In genomic region chr4:44518923-44519322, GRCm38 (mm10) we compare ENCODE assay signal across 10 mouse cellular contexts.
DNase-seq lines count a peak whose midpoint lies in the region; ATAC-seq lines count a peak whose summit lies in the region.
"Had no signal": no experiment of that assay in that cellular context is flagged by ENCODE, and none has a peak within 500 bp of the region (broad histone marks: within the 10 kb centered on the region; RNA-seq: fewer than 3 reads in every experiment).

No protein-coding gene starts in this region.

- H3K36me3 ChIP-seq in forebrain, embryonic 15.5 days, result no peaks in the 10 kb centered on the region
- no peaks in the 10 kb centered on the region for H3K36me3 ChIP-seq in midbrain, embryonic 11.5 days (ENCODE audit: control insufficient read depth, insufficient read depth, low read length)

- H3K4me2 ChIP-seq in forebrain, embryonic 15.5 days (replicated peaks), result no peak overlapping the region
- no peak overlapping the region for H3K4me2 ChIP-seq in midbrain, embryonic 11.5 days

- H3K4me1 ChIP-seq in forebrain, embryonic 15.5 days, result peaks cover 8% of the 10 kb centered on the region; the same call in 1 of the 2 replicates
- H3K4me1 ChIP-seq in midbrain, embryonic 11.5 days (ENCODE audit: control insufficient read depth, insufficient read depth, low read length), result no peaks in the 10 kb centered on the region

- no peak overlapping the region for H3K4me3 ChIP-seq in forebrain, embryonic 15.5 days
- no peak overlapping the region for H3K4me3 ChIP-seq in midbrain, embryonic 11.5 days (ENCODE audit: low read depth, low read length)

- 5% methylated on average over 11 of the region's 11 CpGs for WGBS in forebrain, embryonic 15.5 days
- 50% methylated on average over 11 of the region's 11 CpGs for WGBS in midbrain, embryonic 11.5 days

- no peak for ATAC-seq in cerebellum, adult (ENCODE audit: insufficient number of reproducible peaks, low FRiP score, low TSS enrichment)
- peak; percentile 71 for ATAC-seq in forebrain, embryonic 15.5 days (replicated peaks)
- peak; percentile 11; the same call in 1 of the 2 replicates for ATAC-seq in midbrain, embryonic 11.5 days (ENCODE audit: low FRiP score)
- ATAC-seq in activated CD4-positive, CD25-positive, alpha-beta regulatory T cell, adult 4 months, result no peak

- DNase-seq in cerebellum, adult 11-12 months, result peak; percentile 9
- DNase-seq in Muller cell, postnatal 12 days (ENCODE audit: inconsistent ontology term), result peak; percentile 86
- DNase-seq in midbrain, embryonic 11.5 days (ENCODE audit: low spot score, missing footprints), result no peak
- no peak for DNase-seq in adrenal gland, postnatal 14 days
- no peak for DNase-seq in kidney, postnatal 25 days
- DNase-seq: adrenal gland, postnatal 10 days; gastrocnemius, postnatal 10 days had no signal

- no peak overlapping the region for H3K27ac ChIP-seq in forebrain, embryonic 15.5 days (replicated peaks)
- H3K27ac ChIP-seq in midbrain, embryonic 11.5 days (ENCODE audit: low read depth, low read length), result no peak overlapping the region

- H3K9ac ChIP-seq in forebrain, embryonic 15.5 days (replicated peaks), result no peak overlapping the region
- H3K9ac ChIP-seq in midbrain, embryonic 11.5 days (ENCODE audit: low read length), result no peak overlapping the region

- H3K9me3 ChIP-seq in forebrain, embryonic 15.5 days, result no peaks in the 10 kb centered on the region
- H3K9me3 ChIP-seq in midbrain, embryonic 11.5 days (ENCODE audit: control insufficient read depth, low read length), result no peaks in the 10 kb centered on the region

- peaks cover 87% of the 10 kb centered on the region for H3K27me3 ChIP-seq in forebrain, embryonic 15.5 days
- H3K27me3 ChIP-seq in midbrain, embryonic 11.5 days (ENCODE audit: control insufficient read depth, insufficient read depth, low read length), result no peaks in the 10 kb centered on the region

Comparison
In these comparisons a context has a peak if more than half of its experiments do, and no peak if none do; other contexts are left out.
1. DNase-seq: peak in cerebellum, adult 11-12 months (single experiment) and Muller cell, postnatal 12 days (single experiment); none in midbrain, embryonic 11.5 days (single experiment), adrenal gland, postnatal 14 days (single experiment) and kidney, postnatal 25 days (0 of 2).
2. ATAC-seq: peak in forebrain, embryonic 15.5 days (single experiment) and midbrain, embryonic 11.5 days (single experiment); none in cerebellum, adult (single experiment) and activated CD4-positive, CD25-positive, alpha-beta regulatory T cell, adult 4 months (single experiment).